Mouse (Mus musculus) lung, embryonic 14.5 days (tissue): ENCODE results near the gene Btbd3. TPM values are rescaled to one million over a fixed set of nuclear protein-coding genes. Genes with fewer than 3 reads are reported as not detected.

Source experiments
- ATAC-seq: fragments of 200-750 bp; cut with Nextera tagmentation; 2 replicates; pipeline ENCODE4 v1.8.0; 2017; ENCODE audit warnings: mild to moderate bottlenecking, moderate TSS enrichment, moderate library complexity; ENCODE audit not compliant: insufficient read depth
- DNase-seq: peaks from one replicate; pipeline ENCODE4 v3.0.0-alpha.2; 2015
- H3K27ac ChIP-seq: fragments of 300-500 bp; sonication (generic); 2 replicates; pipeline ENCODE4 v1.5.1; 2014; ENCODE audit warnings: low read depth, mild to moderate bottlenecking, moderate library complexity
- H3K27me3 ChIP-seq: fragments of 300-500 bp; sonication (generic); 2 replicates; pipeline ENCODE4 v1.6.1; 2014; ENCODE audit warnings: low read length, control low read depth; ENCODE audit not compliant: insufficient read depth
- H3K36me3 ChIP-seq: fragments of 300-500 bp; sonication (generic); 2 replicates; pipeline ENCODE4 v1.6.1; 2014; ENCODE audit warnings: control low read depth; ENCODE audit not compliant: insufficient read depth
- H3K4me1 ChIP-seq: fragments of 300-500 bp; sonication (generic); 2 replicates; pipeline ENCODE4 v1.6.1; 2014; ENCODE audit warnings: antibody characterized with exemption, control low read depth; ENCODE audit not compliant: insufficient read depth
- H3K4me2 ChIP-seq: fragments of 300-500 bp; sonication (generic); 2 replicates; pipeline ENCODE4 v1.6.1; 2014; ENCODE audit warnings: mild to moderate bottlenecking
- H3K4me3 ChIP-seq: fragments of 300-500 bp; sonication (generic); 2 replicates; pipeline ENCODE4 v1.5.1; 2014; ENCODE audit warnings: low read depth, low read length
- H3K9ac ChIP-seq: fragments of 300-500 bp; sonication (generic); 2 replicates; pipeline ENCODE4 v1.6.1; 2014
- H3K9me3 ChIP-seq: fragments of 300-500 bp; sonication (generic); 2 replicates; pipeline ENCODE4 v1.6.1; 2016; ENCODE audit warnings: low read depth, low read length, control low read depth
- CTCF ChIP-seq: IDR thresholded peaks from 2 replicates; pipeline ENCODE4 v1.5.1; 2016; ENCODE audit warnings: antibody characterized with exemption, low read depth
- WGBS: fragments of 180-500 bp; shearing (Covaris S2); extraction: QIAGEN DNeasy Blood & Tissue Kit; methylation state at CpG from one replicate; pipeline ENCODE4 v1.1.7; 2014; 5-methylcytosine and 5-hydroxymethylcytosine counted together
- polyA plus RNA-seq: library from polyadenylated mRNA; unstranded; fragments of >200 nt; fragmentation: Nextera tagmentation; extraction: Ambion mirVana; gene quantifications from 2 replicates; pipeline ENCODE4 v1.2.1, GENCODE M21; 2014

Gene Btbd3
- polyA plus RNA-seq, 1 experiment from 2014 or later = 47.6 TPM

GRCm38 (mm10) chr2:138279641-138280040, 23.3 kb downstream of the Btbd3 start:
- Histone ChIP-seq H3K4me2 (peak overlapping the region; percentile 56), H3K4me3 (peak overlapping the region; percentile 35), H3K27ac (peak overlapping the region; percentile 92), H3K27me3 (no peaks in the 10 kb centered on the region), H3K9ac (peak overlapping the region; percentile 52), H3K9me3 (no peaks in the 10 kb centered on the region), H3K4me1 (peaks cover 25% of the 10 kb centered on the region), H3K36me3 (peaks cover 25% of the 10 kb centered on the region)
- 15% methylated on average over 11 of the region's 11 CpGs for WGBS
- DNase-seq (peak; percentile 70), ATAC-seq (peak; percentile 57)
- TF ChIP-seq CTCF = peak; percentile 50; the same call in 1 of the 2 replicates

- Histone ChIP-seq H3K4me3 (peak overlapping the region; percentile 35), H3K4me1 (peaks cover 25% of the 10 kb centered on the region), H3K9ac (peak overlapping the region; percentile 52), H3K27ac (peak overlapping the region; percentile 92), H3K36me3 (peaks cover 31% of the 10 kb centered on the region), H3K9me3 (no peaks in the 10 kb centered on the region), H3K4me2 (peak overlapping the region; percentile 56), H3K27me3 (no peaks in the 10 kb centered on the region)
- peak; percentile 64 for ATAC-seq
- peak; percentile 80 for DNase-seq
- TF ChIP-seq CTCF = peak; percentile 49
- WGBS = 33% methylated on average over 17 of the region's 17 CpGs
These were observed 23.9 kb downstream of the Btbd3 start for GRCm38 (mm10) chr2:138280225-138280711.

GRCm38 (mm10) chr2:138281550-138282201, 25.3 kb downstream of the Btbd3 start:
- Histone ChIP-seq H3K27ac (no peak overlapping the region), H3K4me2 (peak overlapping the region; percentile 35), H3K36me3 (peaks cover 40% of the 10 kb centered on the region), H3K27me3 (no peaks in the 10 kb centered on the region), H3K4me1 (peaks cover 19% of the 10 kb centered on the region), H3K9me3 (no peaks in the 10 kb centered on the region), H3K9ac (no peak overlapping the region; the same call in 1 of the 2 replicates), H3K4me3 (peak overlapping the region; percentile 1; the same call in 1 of the 2 replicates)
- DNase-seq (peak; percentile 48), ATAC-seq (no peak)
- peak; percentile 45 for TF ChIP-seq CTCF
- WGBS = 78% methylated on average over 10 of the region's 10 CpGs

GRCm38 (mm10) chr2:138283372-138283771, 27.0 kb downstream of the Btbd3 start:
- no peak for ATAC-seq
- Histone ChIP-seq H3K4me2 (no peak overlapping the region), H3K4me3 (no peak overlapping the region), H3K27me3 (no peaks in the 10 kb centered on the region), H3K36me3 (peaks cover 51% of the 10 kb centered on the region), H3K9ac (no peak overlapping the region), H3K9me3 (no peaks in the 10 kb centered on the region), H3K27ac (no peak overlapping the region), H3K4me1 (peaks cover 7% of the 10 kb centered on the region)
- TF ChIP-seq CTCF = no peak
- no peak for DNase-seq
- 68% methylated on average over 12 of the region's 12 CpGs for WGBS

- H3K9ac ChIP-seq = no peak overlapping the region
- 94% methylated on average over 15 of the region's 15 CpGs for WGBS
- H3K9me3 ChIP-seq = no peaks in the 10 kb centered on the region
- DNase-seq (no peak), ATAC-seq (no peak)
- H3K36me3 ChIP-seq = peaks cover 52% of the 10 kb centered on the region
- TF ChIP-seq CTCF = no peak
- H3K27ac ChIP-seq = no peak overlapping the region
- H3K4me3 ChIP-seq = no peak overlapping the region
- no peaks in the 10 kb centered on the region for H3K27me3 ChIP-seq
- peaks cover 7% of the 10 kb centered on the region for H3K4me1 ChIP-seq
- no peak overlapping the region for H3K4me2 ChIP-seq
These were observed 27.5 kb downstream of the Btbd3 start for GRCm38 (mm10) chr2:138283856-138284255.

- DNase-seq = no peak
- no peaks in the 10 kb centered on the region for H3K9me3 ChIP-seq
- ATAC-seq = peak; percentile 38; the same call in 1 of the 2 replicates
- no peaks in the 10 kb centered on the region for H3K27me3 ChIP-seq
- no peak for TF ChIP-seq CTCF
- H3K36me3 ChIP-seq = peaks cover 49% of the 10 kb centered on the region
- no peak overlapping the region for H3K4me3 ChIP-seq
- H3K4me2 ChIP-seq = no peak overlapping the region
- H3K27ac ChIP-seq = no peak overlapping the region
- WGBS = 80% methylated on average over 4 of the region's 4 CpGs
- H3K9ac ChIP-seq = no peak overlapping the region
- H3K4me1 ChIP-seq = no peaks in the 10 kb centered on the region
These were observed 29.4 kb downstream of the Btbd3 start for GRCm38 (mm10) chr2:138285811-138286210.

GRCm38 (mm10) chr2:138290154-138290553, 33.8 kb downstream of the Btbd3 start:
- no peak overlapping the region for H3K4me2 ChIP-seq
- TF ChIP-seq CTCF = no peak
- DNase-seq (no peak), ATAC-seq (no peak)
- H3K27me3 ChIP-seq = no peaks in the 10 kb centered on the region
- no peak overlapping the region for H3K27ac ChIP-seq
- no peaks in the 10 kb centered on the region for H3K9me3 ChIP-seq
- H3K9ac ChIP-seq = no peak overlapping the region
- WGBS = 88% methylated on average over 2 of the region's 2 CpGs
- H3K36me3 ChIP-seq = peaks cover 23% of the 10 kb centered on the region; the same call in 1 of the 2 replicates
- no peak overlapping the region for H3K4me3 ChIP-seq
- H3K4me1 ChIP-seq = no peaks in the 10 kb centered on the region
